Mouse (Mus musculus) heart, embryonic 14.5 days (tissue): ENCODE results near the gene Mon1b. TPM values are rescaled to one million over a fixed set of nuclear protein-coding genes. Genes with fewer than 3 reads are reported as not detected.

Source experiments
- ATAC-seq: fragments of 200-750 bp; cut with Nextera tagmentation; 2 replicates; pipeline ENCODE4 v1.8.0; 2017; ENCODE audit warnings: low read depth, moderate TSS enrichment; ENCODE audit not compliant: insufficient number of reproducible peaks, insufficient read depth, low FRiP score
- H3K27ac ChIP-seq, 2 experiments: fragments of 200-500 bp in 1 of 2; fragments of 300-500 bp in 1 of 2; sonication (generic) in 1 of 2; replicated peaks in 1 of 2; 2 replicates each; pipeline ENCODE4 v1.5.1; 2012 to 2014; ENCODE audit warnings: low read depth in 2 of 2, low read length in 2 of 2, control low read depth in 1 of 2, mild to moderate bottlenecking in 1 of 2, mixed read lengths in 1 of 2; ENCODE audit not compliant: control insufficient read depth in 1 of 2, insufficient read depth in 1 of 2
- H3K27me3 ChIP-seq: fragments of 300-500 bp; sonication (generic); 2 replicates; pipeline ENCODE4 v1.6.1; 2014; ENCODE audit warnings: mild to moderate bottlenecking, low read length, control low read depth; ENCODE audit not compliant: control insufficient read depth, insufficient read depth
- H3K36me3 ChIP-seq: fragments of 300-500 bp; sonication (generic); 2 replicates; pipeline ENCODE4 v1.6.1; 2014; ENCODE audit warnings: mild to moderate bottlenecking, control low read depth, low read length, mixed read lengths; ENCODE audit not compliant: control insufficient read depth, insufficient read depth
- H3K4me1 ChIP-seq, 2 experiments: fragments of 200-500 bp in 1 of 2; fragments of 300-500 bp in 1 of 2; sonication (generic) in 1 of 2; 2 replicates each; pipeline ENCODE4 v1.6.1; 2012 to 2014; ENCODE audit warnings: low read length in 2 of 2, control low read depth in 1 of 2, mixed read lengths in 1 of 2; ENCODE audit not compliant: control insufficient read depth in 2 of 2, insufficient read depth in 2 of 2
- H3K4me2 ChIP-seq: fragments of 300-500 bp; sonication (generic); 2 replicates; pipeline ENCODE4 v1.6.1; 2014; ENCODE audit warnings: mild to moderate bottlenecking, low read length
- H3K4me3 ChIP-seq, 2 experiments: fragments of 200-500 bp in 1 of 2; fragments of 300-500 bp in 1 of 2; sonication (generic) in 1 of 2; 2 replicates each; pipeline ENCODE4 v1.5.1; 2012 to 2014; ENCODE audit warnings: low read length in 2 of 2, mild to moderate bottlenecking in 2 of 2, control low read depth in 1 of 2, low read depth in 1 of 2, moderate library complexity in 1 of 2; ENCODE audit not compliant: control insufficient read depth in 1 of 2, insufficient read depth in 1 of 2
- H3K9ac ChIP-seq: fragments of 300-500 bp; sonication (generic); 2 replicates; pipeline ENCODE4 v1.6.1; 2014; ENCODE audit warnings: mild to moderate bottlenecking, low read length
- H3K9me3 ChIP-seq: fragments of 300-500 bp; sonication (generic); 2 replicates; pipeline ENCODE4 v1.6.1; 2016; ENCODE audit warnings: low read length, control low read depth; ENCODE audit not compliant: control insufficient read depth
- WGBS: fragments of 180-500 bp; shearing (Covaris S2); extraction: QIAGEN DNeasy Blood & Tissue Kit; methylation state at CpG from one replicate; pipeline ENCODE4 v1.1.7; 2014; 5-methylcytosine and 5-hydroxymethylcytosine counted together
- polyA plus RNA-seq: library from polyadenylated mRNA; unstranded; fragments of >200 nt; fragmentation: Nextera tagmentation; extraction: Ambion mirVana; gene quantifications from 2 replicates; pipeline ENCODE4 v1.2.1, GENCODE M21; 2014

Mon1b gene
- polyA plus RNA-seq, 1 experiment from 2014 or later: 4.5 TPM

- Histone ChIP-seq H3K27ac (no peak overlapping the region), H3K27me3 (no peaks in the 10 kb centered on the region), H3K9ac (no peak overlapping the region), H3K9me3 (no peaks in the 10 kb centered on the region), H3K4me2 (no peak overlapping the region), H3K4me3 (no peak overlapping the region), H3K36me3 (no peaks in the 10 kb centered on the region), H3K4me1 (no peaks in the 10 kb centered on the region)
- WGBS: 81% methylated on average over 1 of the region's 1 CpGs
- no peak for ATAC-seq
Measured at GRCm38 (mm10) chr8:113660128-113660527, 24.7 kb downstream of the Mon1b start.

- 15% methylated on average over 2 of the region's 2 CpGs for WGBS
- no peak overlapping the region for H3K4me3 ChIP-seq
- no peak for ATAC-seq
- H3K27me3 ChIP-seq: no peaks in the 10 kb centered on the region
- no peak overlapping the region for H3K27ac ChIP-seq
- no peak overlapping the region for H3K9ac ChIP-seq
- H3K9me3 ChIP-seq: no peaks in the 10 kb centered on the region
- H3K4me1 ChIP-seq: no peaks in the 10 kb centered on the region
- H3K36me3 ChIP-seq: no peaks in the 10 kb centered on the region
- no peak overlapping the region for H3K4me2 ChIP-seq
Measured at GRCm38 (mm10) chr8:113664544-113664943, 29.2 kb downstream of the Mon1b start.

GRCm38 (mm10) chr8:113665036-113665435 lies 29.6 kb downstream of the Mon1b start:
- H3K36me3 ChIP-seq: no peaks in the 10 kb centered on the region
- H3K4me3 ChIP-seq: no peak overlapping the region
- 66% methylated on average over 4 of the region's 4 CpGs for WGBS
- H3K9ac ChIP-seq: no peak overlapping the region
- no peaks in the 10 kb centered on the region for H3K9me3 ChIP-seq
- H3K27me3 ChIP-seq: no peaks in the 10 kb centered on the region
- H3K4me1 ChIP-seq: no peaks in the 10 kb centered on the region
- no peak for ATAC-seq
- H3K27ac ChIP-seq: no peak overlapping the region
- no peak overlapping the region for H3K4me2 ChIP-seq

GRCm38 (mm10) chr8:113665951-113666350 lies 30.6 kb downstream of the Mon1b start:
- no peak for ATAC-seq
- H3K9ac ChIP-seq: no peak overlapping the region
- H3K4me2 ChIP-seq: no peak overlapping the region
- no peaks in the 10 kb centered on the region for H3K27me3 ChIP-seq
- no peaks in the 10 kb centered on the region for H3K9me3 ChIP-seq
- 70% methylated on average over 8 of the region's 8 CpGs for WGBS
- H3K4me3 ChIP-seq: no peak overlapping the region
- no peaks in the 10 kb centered on the region for H3K36me3 ChIP-seq
- H3K27ac ChIP-seq: no peak overlapping the region
- no peaks in the 10 kb centered on the region for H3K4me1 ChIP-seq

- Histone ChIP-seq H3K4me2 (no peak overlapping the region), H3K4me1 (no peaks in the 10 kb centered on the region), H3K36me3 (no peaks in the 10 kb centered on the region), H3K9ac (no peak overlapping the region), H3K27me3 (no peaks in the 10 kb centered on the region), H3K4me3 (no peak overlapping the region), H3K27ac (no peak overlapping the region), H3K9me3 (no peaks in the 10 kb centered on the region)
- 63% methylated on average over 16 of the region's 16 CpGs for WGBS
- no peak for ATAC-seq
Measured at GRCm38 (mm10) chr8:113666714-113667432, 31.5 kb downstream of the Mon1b start.

- no peak for ATAC-seq
- Histone ChIP-seq H3K27ac (no peak overlapping the region), H3K4me3 (no peak overlapping the region), H3K9me3 (no peaks in the 10 kb centered on the region), H3K9ac (no peak overlapping the region), H3K36me3 (no peaks in the 10 kb centered on the region), H3K27me3 (no peaks in the 10 kb centered on the region), H3K4me1 (no peaks in the 10 kb centered on the region), H3K4me2 (no peak overlapping the region)
- WGBS: 65% methylated on average over 10 of the region's 10 CpGs
Measured at GRCm38 (mm10) chr8:113669924-113670323, 34.5 kb downstream of the Mon1b start.

GRCm38 (mm10) chr8:113672599-113673255 lies 37.3 kb downstream of the Mon1b start:
- no peak for ATAC-seq
- WGBS: 69% methylated on average over 11 of the region's 11 CpGs
- H3K27ac ChIP-seq: no peak overlapping the region
- H3K9me3 ChIP-seq: no peaks in the 10 kb centered on the region
- H3K4me3 ChIP-seq: no peak overlapping the region
- H3K27me3 ChIP-seq: no peaks in the 10 kb centered on the region
- H3K9ac ChIP-seq: no peak overlapping the region
- no peaks in the 10 kb centered on the region for H3K4me1 ChIP-seq
- H3K4me2 ChIP-seq: no peak overlapping the region
- H3K36me3 ChIP-seq: no peaks in the 10 kb centered on the region
